Mouse (Mus musculus): ENCODE results near the gene Gm45234. TPM values are rescaled to one million over a fixed set of nuclear protein-coding genes. Genes with fewer than 3 reads are reported as not detected.
A peak's percentile ranks its signal among the peaks of the same experiment; 100 is the strongest.

The Gm45234 gene
- total and polyA plus RNA-seq, 2 experiments from 2014 or later = 0.26 TPM; not detected in 1

DNA sequence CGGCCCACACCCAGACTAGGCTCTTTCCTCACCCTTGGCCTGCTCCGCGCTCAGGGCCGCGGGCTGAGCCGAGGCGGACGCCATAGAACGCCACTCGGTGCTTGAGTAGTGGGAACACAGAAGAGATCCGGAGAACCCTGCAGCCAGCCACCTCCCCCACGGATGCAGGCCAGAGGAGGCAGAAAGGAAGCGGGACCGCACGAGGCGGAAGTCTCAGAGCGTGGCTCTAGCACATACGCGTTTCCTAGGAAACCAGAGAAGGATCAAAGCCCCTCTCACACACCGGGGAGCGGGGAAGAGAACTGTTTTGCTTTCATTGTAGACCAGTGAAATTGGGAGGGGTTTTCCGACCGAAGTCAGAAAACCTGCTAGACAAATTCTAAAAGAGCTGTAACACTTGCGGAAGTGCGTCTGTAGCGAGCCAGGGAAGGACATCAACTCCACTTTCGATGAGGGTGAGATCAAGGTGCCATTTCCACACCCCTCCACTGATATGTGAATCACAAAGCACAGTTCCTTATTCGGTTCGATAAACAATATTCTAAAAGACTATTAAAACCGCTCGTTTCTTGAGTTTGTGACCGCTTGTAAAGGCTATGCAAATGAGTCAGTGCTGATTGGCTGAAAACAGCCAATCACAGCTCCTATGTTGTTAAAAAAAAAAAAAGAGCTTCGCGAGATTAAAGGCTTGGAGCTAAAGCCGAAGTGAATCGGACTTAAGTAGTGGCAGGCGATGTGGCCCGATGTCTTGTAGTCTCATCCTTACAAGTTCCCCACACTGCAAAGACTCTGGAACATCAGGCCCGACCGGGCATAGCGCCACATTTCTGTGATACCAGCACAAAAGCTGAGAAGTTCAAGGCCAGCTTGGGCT is 14.7 kb downstream of the Gm45234 start, which contains the start of gene Grcc10:
TSS of gene Grcc10 (minus strand) at position 487 of the 874 bp plus-strand sequence.
- H3K27me3 ChIP-seq (ENCODE audit: insufficient read depth, low read length) = no peaks in the 10 kb centered on the region
- peak within 1 kb of the TSS; percentile 94 for H3K9ac ChIP-seq (replicated peaks; ENCODE audit: low read length)
- H3K27ac ChIP-seq = peak within 1 kb of the TSS; percentile 100
- DNase-seq (ENCODE audit: low spot score) = peak; percentile 96
- peaks cover 10% of the 10 kb centered on the region; the same call in 1 of the 2 replicates for H3K36me3 ChIP-seq (ENCODE audit: insufficient read depth, low read length)
- peaks cover 6% of the 10 kb centered on the region for H3K4me1 ChIP-seq (ENCODE audit: insufficient read depth, low read length)
- ATAC-seq = peak; percentile 87
- whole genome bisulfite sequencing = under 1% methylated on average over 41 of the region's 41 CpGs
- peak within 1 kb of the TSS; percentile 64 for H3K4me3 ChIP-seq (ENCODE audit: low read length)
- no peak for TF ChIP-seq CTCF (IDR thresholded peaks at IDR 0.05; ENCODE audit: low read depth)
- no peaks in the 10 kb centered on the region for H3K9me3 ChIP-seq (ENCODE audit: low read length)
- H3K4me2 ChIP-seq (ENCODE audit: low read depth, low read length) = peak within 1 kb of the TSS; percentile 91

DNA sequence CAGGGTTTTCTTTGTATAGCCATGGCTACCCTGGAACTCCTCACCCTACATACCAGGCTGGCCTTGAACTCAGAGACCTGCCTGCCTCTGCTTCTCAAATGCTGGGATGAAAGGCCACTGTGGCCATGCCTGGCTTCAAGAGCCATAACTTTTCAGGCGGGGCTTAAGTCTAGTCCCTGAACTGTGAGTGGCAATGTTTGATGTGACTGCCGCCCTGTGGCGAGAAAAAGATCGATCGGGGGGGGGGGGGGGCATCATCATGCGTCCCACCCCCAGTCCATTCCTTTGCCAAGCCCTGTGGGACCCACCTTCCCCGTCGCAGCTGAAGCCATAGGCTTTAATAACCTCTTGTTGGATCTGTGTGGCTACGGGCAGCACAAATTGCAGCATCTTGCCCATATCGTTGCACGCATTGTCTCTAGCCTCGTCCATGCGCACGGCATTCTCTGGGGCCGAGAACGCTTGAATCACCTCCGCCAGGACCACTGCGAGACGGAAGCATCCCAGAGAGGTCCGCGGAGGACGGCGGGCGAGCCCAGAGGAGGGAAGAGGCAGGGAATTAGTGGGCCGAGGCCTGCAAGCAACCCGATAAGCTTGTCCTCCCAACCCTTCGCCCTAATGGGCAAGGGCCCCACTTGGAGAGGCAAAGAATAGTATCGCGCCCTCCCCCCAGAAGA is 15.5 kb downstream of the Gm45234 start:
- ATAC-seq (peak; percentile 19), DNase-seq (ENCODE audit: low spot score) (peak; percentile 80)
- Histone ChIP-seq H3K27me3 (ENCODE audit: insufficient read depth, low read length) (no peaks in the 10 kb centered on the region), H3K9me3 (ENCODE audit: low read length) (no peaks in the 10 kb centered on the region), H3K4me3 (ENCODE audit: low read length) (peak overlapping the region; percentile 64), H3K4me1 (ENCODE audit: insufficient read depth, low read length) (peaks cover 5% of the 10 kb centered on the region), H3K36me3 (ENCODE audit: insufficient read depth, low read length) (peaks cover 10% of the 10 kb centered on the region; the same call in 1 of the 2 replicates), H3K9ac (replicated peaks; ENCODE audit: low read length) (peak overlapping the region; percentile 94), H3K4me2 (ENCODE audit: low read depth, low read length) (peak overlapping the region; percentile 91), H3K27ac (peak overlapping the region; percentile 100)
- peak; percentile 70 for TF ChIP-seq CTCF (IDR thresholded peaks at IDR 0.05; ENCODE audit: low read depth)
- WGBS = under 1% methylated on average over 29 of the region's 29 CpGs

DNA sequence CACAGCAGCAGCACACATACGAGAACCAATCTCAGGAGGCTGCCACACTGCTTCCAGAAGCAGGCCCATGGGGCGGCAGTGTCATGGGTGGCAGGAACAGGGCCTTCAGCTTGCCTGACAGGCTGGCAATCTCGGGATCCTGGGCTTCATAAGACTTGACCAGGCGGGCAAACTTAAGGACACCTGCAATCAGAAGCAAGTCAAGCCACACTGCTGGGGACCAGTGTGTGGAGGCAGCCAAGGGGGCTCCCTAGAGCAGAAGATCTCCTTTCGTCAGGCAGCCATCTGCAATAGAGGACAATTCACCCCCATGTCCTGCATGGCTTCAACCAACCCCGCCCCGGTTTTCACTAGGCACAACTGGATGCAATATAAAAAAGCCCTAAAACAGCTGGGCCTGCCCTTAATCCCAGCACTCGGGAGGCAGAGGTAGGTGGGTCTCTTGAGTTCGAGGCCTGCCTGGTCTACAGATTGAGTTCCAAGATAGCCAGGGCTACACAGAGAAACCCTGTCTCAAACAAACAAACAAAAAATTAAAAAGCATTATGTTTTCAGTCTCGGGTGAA is 16.5 kb downstream of the Gm45234 start:
- no peak for ATAC-seq
- peaks cover 5% of the 10 kb centered on the region for H3K4me1 ChIP-seq (ENCODE audit: insufficient read depth, low read length)
- no peak overlapping the region for H3K9ac ChIP-seq (replicated peaks; ENCODE audit: low read length)
- WGBS = 83% methylated on average over 10 of the region's 10 CpGs
- H3K36me3 ChIP-seq (ENCODE audit: insufficient read depth, low read length) = peaks cover 10% of the 10 kb centered on the region; the same call in 1 of the 2 replicates
- no peak overlapping the region; the same call in 1 of the 2 replicates for H3K27ac ChIP-seq
- TF ChIP-seq CTCF (IDR thresholded peaks at IDR 0.05; ENCODE audit: low read depth) = no peak
- no peak overlapping the region for H3K4me2 ChIP-seq (ENCODE audit: low read depth, low read length)
- no peak overlapping the region for H3K4me3 ChIP-seq (ENCODE audit: low read length)
- H3K9me3 ChIP-seq (ENCODE audit: low read length) = no peaks in the 10 kb centered on the region
- DNase-seq (ENCODE audit: low spot score) = no peak
- no peaks in the 10 kb centered on the region for H3K27me3 ChIP-seq (ENCODE audit: insufficient read depth, low read length)

- Histone ChIP-seq H3K27ac (no peak within 1 kb of the TSS; the same call in 1 of the 2 replicates), H3K36me3 (ENCODE audit: insufficient read depth, low read length) (peaks cover 9% of the 10 kb centered on the region; the same call in 1 of the 2 replicates), H3K9me3 (ENCODE audit: low read length) (no peaks in the 10 kb centered on the region), H3K4me1 (ENCODE audit: insufficient read depth, low read length) (peaks cover 5% of the 10 kb centered on the region), H3K4me2 (ENCODE audit: low read depth, low read length) (no peak within 1 kb of the TSS), H3K9ac (replicated peaks; ENCODE audit: low read length) (no peak within 1 kb of the TSS), H3K27me3 (ENCODE audit: insufficient read depth, low read length) (no peaks in the 10 kb centered on the region), H3K4me3 (ENCODE audit: low read length) (no peak within 1 kb of the TSS)
- ATAC-seq = no peak
- TF ChIP-seq CTCF (IDR thresholded peaks at IDR 0.05; ENCODE audit: low read depth) = no peak
- DNase-seq (ENCODE audit: low spot score) = no peak
- WGBS = 41% methylated on average over 15 of the region's 15 CpGs
Measured at GRCm38 (mm10) chr6:124738511-124739023, 17.3 kb downstream of the Gm45234 start, which contains the start of gene Ptpn6. Gene Ptpn6 (minus strand): TSS chr6:124738714.

GRCm38 (mm10) chr6:124737040-124737439 is 18.8 kb downstream of the Gm45234 start:
- no peak for ATAC-seq
- 89% methylated on average over 11 of the region's 11 CpGs for WGBS

GRCm38 (mm10) chr6:124734417-124734816 is 21.4 kb downstream of the Gm45234 start:
- H3K4me3 ChIP-seq (ENCODE audit: low read length) = no peak overlapping the region
- 92% methylated on average over 3 of the region's 3 CpGs for WGBS
- H3K4me1 ChIP-seq (ENCODE audit: insufficient read depth, low read length) = no peaks in the 10 kb centered on the region; the same call in none of the 2 replicates
- H3K27ac ChIP-seq = no peak overlapping the region
- no peak for TF ChIP-seq CTCF (IDR thresholded peaks at IDR 0.05; ENCODE audit: low read depth)
- H3K36me3 ChIP-seq (ENCODE audit: insufficient read depth, low read length) = no peaks in the 10 kb centered on the region
- ATAC-seq (no peak), DNase-seq (ENCODE audit: low spot score) (no peak)
- H3K4me2 ChIP-seq (ENCODE audit: low read depth, low read length) = no peak overlapping the region
- H3K9ac ChIP-seq (replicated peaks; ENCODE audit: low read length) = no peak overlapping the region
- H3K9me3 ChIP-seq (ENCODE audit: low read length) = no peaks in the 10 kb centered on the region
- no peaks in the 10 kb centered on the region for H3K27me3 ChIP-seq (ENCODE audit: insufficient read depth, low read length)

More at GRCm38 (mm10) chr6:124737040-124737439, 18.8 kb downstream of the Gm45234 start:
- no peak for DNase-seq (ENCODE audit: low spot score)
- H3K36me3 ChIP-seq (ENCODE audit: insufficient read depth, low read length) = no peaks in the 10 kb centered on the region
- H3K27me3 ChIP-seq (ENCODE audit: insufficient read depth, low read length) = no peaks in the 10 kb centered on the region
- peaks cover 5% of the 10 kb centered on the region for H3K4me1 ChIP-seq (ENCODE audit: insufficient read depth, low read length)
- H3K4me2 ChIP-seq (ENCODE audit: low read depth, low read length) = no peak overlapping the region
- no peak overlapping the region for H3K9ac ChIP-seq (replicated peaks; ENCODE audit: low read length)
- H3K4me3 ChIP-seq (ENCODE audit: low read length) = no peak overlapping the region
- H3K27ac ChIP-seq = no peak overlapping the region
- TF ChIP-seq CTCF (IDR thresholded peaks at IDR 0.05; ENCODE audit: low read depth) = no peak
- no peaks in the 10 kb centered on the region for H3K9me3 ChIP-seq (ENCODE audit: low read length)

All from hindbrain, postnatal 0 days (tissue).